8 mouse cellular contexts compared by ENCODE assay signal in genomic region chr17:36826002-36826401, GRCm38 (mm10). TPM values are rescaled to one million over a fixed set of nuclear protein-coding genes. Genes with fewer than 3 reads are reported as not detected.
A peak's percentile ranks its signal among the peaks of the same experiment; 100 is the strongest.
DNase-seq lines count a peak whose midpoint lies in the region; ATAC-seq and TF ChIP-seq lines count a peak whose summit lies in the region.
"Not testable (repeated sequence)": the region's sequence is repeated elsewhere in the genome, so short reads cannot be mapped to it uniquely, and the experiment has no call there.

No protein-coding gene starts in this region.

- peak; percentile 86 for TF ChIP-seq CTCF in gastrocnemius, adult 2 months (IDR thresholded peaks at IDR 0.05)

- intact Hi-C loops in gastrocnemius, adult 2 months (cut with DNase I) = not testable (repeated sequence)

- peak overlapping the region; percentile 43; the same call in 1 of the 2 replicates for H3K27ac ChIP-seq in gastrocnemius, adult 2 months

- H3K4me3 ChIP-seq in gastrocnemius, adult 2 months = not testable (repeated sequence)

- peak; percentile 84 for DNase-seq in R1 (ENCODE audit: low read depth, low spot score)
- DNase-seq in gastrocnemius, adult 2 months = peak; percentile 92
- DNase-seq in induced T-regulatory cell, adult 2 months (ENCODE audit: low read depth) = peak; percentile 89
- peak; percentile 87 to 94 for DNase-seq in left cerebral cortex, adult 18-20 months (ENCODE audit: low spot score in 2 of 2)
- peak; percentile 87 for DNase-seq in lung, postnatal 25 days (ENCODE audit: low spot score)
- DNase-seq in retina, postnatal 7 days (ENCODE audit: low read depth, low spot score) = peak; percentile 68
- peak; percentile 74 to 80 for DNase-seq in thymus, postnatal 36 days

- peak; percentile 82 for ATAC-seq in common myeloid progenitor, adult 5-6 weeks (replicated peaks; ENCODE audit: low read depth, poor library complexity, severe bottlenecking)

RNA-seq across cellular contexts. Expression of gene Trim26, which starts 10.9 kb away (rescaled TPM):
- total RNA-seq in common myeloid progenitor, adult 5-6 weeks (2017) = 10.8 and 18.0 TPM in 2 replicates
- total RNA-seq in gastrocnemius, adult 2 months (2021) = 10 to 100 TPM; 18.9 to 23.5 TPM
- 10 to 100 TPM; 20.1 to 20.2 TPM for total RNA-seq in left cerebral cortex, adult 18-20 months (2021)

RNA-seq across cellular contexts. Expression of gene H2-M10.6, which starts 14.0 kb away (rescaled TPM):
- not detected in 2 replicates for total RNA-seq in common myeloid progenitor, adult 5-6 weeks (2017)
- total RNA-seq in gastrocnemius, adult 2 months (2021) = not detected
- not detected for total RNA-seq in left cerebral cortex, adult 18-20 months (2021)

RNA-seq across cellular contexts. Expression of gene Trim15, which starts 41.0 kb away (rescaled TPM):
- total RNA-seq in common myeloid progenitor, adult 5-6 weeks (2017) = 0.18 TPM in 1 of 2 replicates, not detected in the other
- not detected for total RNA-seq in gastrocnemius, adult 2 months (2021)
- total RNA-seq in left cerebral cortex, adult 18-20 months (2021) = not detected

RNA-seq across cellular contexts. Expression of gene Trim10, which starts 43.4 kb away (rescaled TPM):
- total RNA-seq in common myeloid progenitor, adult 5-6 weeks (2017) = 4.3 and 8.9 TPM in 2 replicates
- not detected for total RNA-seq in gastrocnemius, adult 2 months (2021)
- not detected for total RNA-seq in left cerebral cortex, adult 18-20 months (2021)

RNA-seq across cellular contexts. Expression of gene H2-M10.5, which starts 53.3 kb away (rescaled TPM):
- total RNA-seq in common myeloid progenitor, adult 5-6 weeks (2017) = not detected in 2 replicates
- total RNA-seq in gastrocnemius, adult 2 months (2021) = not detected
- total RNA-seq in left cerebral cortex, adult 18-20 months (2021) = not detected
